Mouse (Mus musculus): Measurements from ENCODE around the gene Tec. TPM values are rescaled to one million over a fixed set of nuclear protein-coding genes. Genes with fewer than 3 reads are reported as not detected.

The Tec gene
- total and polyA plus RNA-seq, 3 experiments, result 7.9 to 25.9 (median 20.1) TPM

DNA sequence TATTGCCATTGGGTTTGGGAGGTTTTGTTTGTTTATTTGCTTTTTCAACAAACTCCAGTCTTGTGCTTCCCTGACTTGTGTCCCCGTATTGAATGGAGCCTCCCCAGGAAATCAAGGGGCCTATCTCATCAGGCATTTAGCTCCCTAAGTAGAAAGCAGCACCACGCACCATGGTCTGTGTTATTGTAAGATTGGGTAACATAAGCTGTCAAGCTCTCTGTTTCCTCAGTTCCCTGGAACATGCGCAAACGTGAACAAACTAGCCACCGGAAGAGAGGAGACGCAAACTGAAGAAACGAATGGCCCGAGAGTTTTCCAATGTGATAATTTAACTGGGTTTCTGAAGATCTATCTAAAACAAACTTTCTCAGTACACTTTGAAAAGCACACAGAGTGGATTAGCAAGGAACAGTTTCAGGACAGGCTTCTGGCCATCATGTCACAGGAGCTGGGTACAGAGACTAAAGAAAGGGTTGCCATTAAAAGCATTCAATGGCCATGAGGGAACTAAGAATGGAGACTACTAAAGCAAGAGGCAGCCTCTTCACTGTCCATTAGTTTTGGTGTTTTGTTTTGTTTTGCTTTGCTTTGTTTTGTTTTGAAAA is 48.1 kb downstream of the Tec start:
- Histone ChIP-seq H3K9ac (ENCODE audit: insufficient read depth, low read depth) (no peak overlapping the region), H3K27ac (ENCODE audit: insufficient read depth, low read depth) (no peak overlapping the region), H3K27me3 (replicated peaks) (no peaks in the 10 kb centered on the region), H3K4me1 (ENCODE audit: control insufficient read depth in 1 of 2, insufficient read depth in 2 of 2) (peaks cover 7 to 59% of the 10 kb centered on the region in 2 experiments; a peak in 3 of 4 replicates), H3K9me3 (replicated peaks; ENCODE audit: low read length) (no peaks in the 10 kb centered on the region), H3K36me3 (replicated peaks in 1 of 2; ENCODE audit: control insufficient read depth in 1 of 2, insufficient read depth in 1 of 2, low read length in 1 of 2) (peaks cover 9 to 46% of the 10 kb centered on the region in 2 experiments), H3K4me2 (ENCODE audit: insufficient read depth, low read depth, poor library complexity, severe bottlenecking) (no peak overlapping the region), H3K79me2 (replicated peaks; ENCODE audit: control insufficient read depth, extremely low read depth, insufficient read depth, poor library complexity, severe bottlenecking) (0 out of 2 replicates have a peak, but pooled peaks cover 2% of the 10 kb centered on the region), H3K4me3 (replicated peaks in 1 of 3; ENCODE audit: low read depth in 2 of 3, low read length in 2 of 3, poor library complexity in 1 of 3) (no peak overlapping the region)
- in situ Hi-C loops (cut with MboI; ENCODE audit: low pct_ligation_motif_present, low pct_unique_long_range_greater_than_20kb, low sequenced_read_pairs), result no loop called here
- DNase-seq (ENCODE audit: extremely low read depth), result no peak
- dilution Hi-C loops (cut with MboI; ENCODE audit: extremely low pct_ligation_motif_present, extremely low pct_unique_long_range_greater_than_20kb, low sequenced_read_pairs), result no loop called here
- TF ChIP-seq ETS1 (conservative IDR thresholded peaks at IDR 0.05; ENCODE audit: low read depth, low read length) (no peak), ZKSCAN1 (IDR thresholded peaks at IDR 0.05; ENCODE audit: borderline replicate concordance, low read depth, low read length) (no peak), ELF1 (IDR thresholded peaks at IDR 0.05; ENCODE audit: low read depth, low read length) (no peak), CTCF (conservative IDR thresholded peaks at IDR 0.05 in 1 of 2, IDR thresholded peaks at IDR 0.05 in 1 of 2; ENCODE audit: low read depth in 2 of 2, low read length in 2 of 2) (no peak), USF1 (IDR thresholded peaks at IDR 0.05; ENCODE audit: low read depth, low read length) (no peak), SMC3 (IDR thresholded peaks at IDR 0.05; ENCODE audit: low read depth, low read length) (no peak), JUN (IDR thresholded peaks at IDR 0.05; ENCODE audit: insufficient read depth, low read depth, low read length) (no peak), SIN3A (IDR thresholded peaks at IDR 0.05; ENCODE audit: low read length) (no peak), JUND (conservative IDR thresholded peaks at IDR 0.05; ENCODE audit: low read depth, low read length) (no peak), ZC3H11A (IDR thresholded peaks at IDR 0.05; ENCODE audit: low read depth, low read length) (no peak), KAT2A (IDR thresholded peaks at IDR 0.05; ENCODE audit: insufficient replicate concordance, low read length) (no peak), HCFC1 (IDR thresholded peaks at IDR 0.05; ENCODE audit: low read depth, low read length) (no peak), MYC (IDR thresholded peaks at IDR 0.05; ENCODE audit: low read depth, low read length) (no peak), CHD1 (IDR thresholded peaks at IDR 0.05; ENCODE audit: low read depth, low read length) (no peak), UBTF (IDR thresholded peaks at IDR 0.05; ENCODE audit: low read depth, low read length) (no peak), RCOR1 (conservative IDR thresholded peaks at IDR 0.05; ENCODE audit: low read depth, low read length) (no peak), POLR2A (IDR thresholded peaks at IDR 0.05; ENCODE audit: low read depth, low read length) (no peak), RAD21 (IDR thresholded peaks at IDR 0.05; ENCODE audit: low read depth, low read length) (no peak), PAX5 (IDR thresholded peaks at IDR 0.05; ENCODE audit: low read length) (no peak), BHLHE40 (IDR thresholded peaks at IDR 0.05; ENCODE audit: low read depth, low read length) (no peak)

DNA sequence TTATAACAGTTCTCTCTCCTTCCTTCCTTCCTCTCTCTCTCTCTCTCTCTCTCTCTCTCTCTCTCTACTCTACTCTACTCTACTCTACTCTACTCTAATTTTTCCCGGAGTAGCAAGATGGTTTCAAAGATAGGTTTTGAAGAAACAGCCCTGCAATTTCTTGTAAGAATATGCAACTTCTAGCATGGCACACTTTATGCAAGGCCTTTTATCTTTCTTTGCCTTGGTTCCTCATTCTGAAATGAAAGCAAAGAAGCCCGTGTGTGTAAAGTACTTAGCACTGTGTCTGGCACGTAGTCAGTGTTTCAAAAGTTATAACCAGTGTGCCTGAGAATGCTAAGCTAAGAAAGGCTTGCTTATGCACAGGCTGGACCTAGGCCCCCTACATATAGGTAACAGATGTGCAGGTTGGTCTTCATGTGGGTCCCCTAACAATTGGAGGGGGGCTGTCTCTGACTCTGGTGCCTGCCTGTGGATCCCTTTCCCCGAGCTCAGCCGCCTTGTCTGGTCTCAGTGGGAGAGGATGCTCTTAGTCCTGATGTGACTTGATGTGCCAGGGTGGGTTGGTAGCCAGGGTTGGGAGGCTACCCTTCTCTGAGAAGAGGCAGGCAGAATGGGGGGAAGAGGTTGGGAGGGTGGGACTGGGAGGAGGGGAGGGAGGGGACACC is 49.6 kb downstream of the Tec start:
- Histone ChIP-seq H3K4me3 (replicated peaks in 1 of 3; ENCODE audit: low read depth in 2 of 3, low read length in 2 of 3, poor library complexity in 1 of 3) (no peak overlapping the region), H3K27me3 (replicated peaks) (no peaks in the 10 kb centered on the region), H3K27ac (ENCODE audit: insufficient read depth, low read depth) (no peak overlapping the region), H3K9me3 (replicated peaks; ENCODE audit: low read length) (peaks cover 2% of the 10 kb centered on the region), H3K79me2 (replicated peaks; ENCODE audit: control insufficient read depth, extremely low read depth, insufficient read depth, poor library complexity, severe bottlenecking) (0 out of 2 replicates have a peak, but pooled peaks cover 2% of the 10 kb centered on the region), H3K4me2 (ENCODE audit: insufficient read depth, low read depth, poor library complexity, severe bottlenecking) (no peak overlapping the region), H3K36me3 (replicated peaks in 1 of 2; ENCODE audit: control insufficient read depth in 1 of 2, insufficient read depth in 1 of 2, low read length in 1 of 2) (peaks cover 7 to 37% of the 10 kb centered on the region in 2 experiments), H3K4me1 (ENCODE audit: control insufficient read depth in 1 of 2, insufficient read depth in 2 of 2) (peaks cover 7 to 71% of the 10 kb centered on the region in 2 experiments; a peak in 3 of 4 replicates), H3K9ac (ENCODE audit: insufficient read depth, low read depth) (no peak overlapping the region)
- no peak for TF ChIP-seq MAFK (IDR thresholded peaks at IDR 0.05; ENCODE audit: insufficient replicate concordance, low read length)
- no peak for TF ChIP-seq NRF1 (IDR thresholded peaks at IDR 0.05; ENCODE audit: low read depth, low read length)
- no peak for TF ChIP-seq SIN3A (IDR thresholded peaks at IDR 0.05; ENCODE audit: low read length)
- TF ChIP-seq EP300 (IDR thresholded peaks at IDR 0.05; ENCODE audit: low read length), result no peak
- TF ChIP-seq GABPA (IDR thresholded peaks at IDR 0.05; ENCODE audit: insufficient replicate concordance, low read depth, low read length), result no peak
- TF ChIP-seq JUN (IDR thresholded peaks at IDR 0.05; ENCODE audit: insufficient read depth, low read depth, low read length), result no peak
- no peak for TF ChIP-seq ETS1 (conservative IDR thresholded peaks at IDR 0.05; ENCODE audit: low read depth, low read length)
- no peak for TF ChIP-seq HCFC1 (IDR thresholded peaks at IDR 0.05; ENCODE audit: low read depth, low read length)
- TF ChIP-seq CHD2 (IDR thresholded peaks at IDR 0.05; ENCODE audit: low read length), result no peak
- no peak for TF ChIP-seq JUND (conservative IDR thresholded peaks at IDR 0.05; ENCODE audit: low read depth, low read length)
- TF ChIP-seq KAT2A (IDR thresholded peaks at IDR 0.05; ENCODE audit: insufficient replicate concordance, low read length), result no peak
- TF ChIP-seq POLR2A (IDR thresholded peaks at IDR 0.05; ENCODE audit: low read depth, low read length), result no peak
- TF ChIP-seq POLR2AphosphoS2 (IDR thresholded peaks at IDR 0.05; ENCODE audit: low read depth, low read length), result no peak
- no peak for TF ChIP-seq MEF2A (IDR thresholded peaks at IDR 0.05; ENCODE audit: borderline replicate concordance, low read depth, low read length)
- no peak for TF ChIP-seq ZNF384 (IDR thresholded peaks at IDR 0.05; ENCODE audit: low read depth, low read length)
- no peak for TF ChIP-seq E2F4 (IDR thresholded peaks at IDR 0.05; ENCODE audit: insufficient replicate concordance, low read depth, low read length)
- TF ChIP-seq SMC3 (IDR thresholded peaks at IDR 0.05; ENCODE audit: low read depth, low read length), result no peak
- TF ChIP-seq USF1 (IDR thresholded peaks at IDR 0.05; ENCODE audit: low read depth, low read length), result no peak
- in situ Hi-C loops (cut with MboI; ENCODE audit: low pct_ligation_motif_present, low pct_unique_long_range_greater_than_20kb, low sequenced_read_pairs), result no loop called here
- dilution Hi-C loops (cut with MboI; ENCODE audit: extremely low pct_ligation_motif_present, extremely low pct_unique_long_range_greater_than_20kb, low sequenced_read_pairs), result no loop called here
- DNase-seq (ENCODE audit: extremely low read depth), result no peak

Data from CH12.LX (cell line).